Mouse (Mus musculus) limb, embryonic 15.5 days (tissue): Measurements from ENCODE around the gene Med12l. TPM values are rescaled to one million over a fixed set of nuclear protein-coding genes. Genes with fewer than 3 reads are reported as not detected.
"Not testable (repeated sequence)": the region's sequence is repeated elsewhere in the genome, so short reads cannot be mapped to it uniquely, and the experiment has no call there.

Experiments used
- ATAC-seq: fragments of 200-750 bp; cut with Nextera tagmentation; 2 replicates; pipeline ENCODE4 v1.8.0; 2017; ENCODE audit warnings: low read depth, moderate TSS enrichment; ENCODE audit not compliant: insufficient number of reproducible peaks, low FRiP score, low TSS enrichment
- H3K27ac ChIP-seq: fragments of 300-500 bp; sonication (generic); 2 replicates; pipeline ENCODE4 v1.5.1; 2015; ENCODE audit warnings: moderate library complexity, mild to moderate bottlenecking, inconsistent platforms
- H3K27me3 ChIP-seq: fragments of 300-500 bp; sonication (generic); 2 replicates; pipeline ENCODE4 v1.6.1; 2015; ENCODE audit warnings: inconsistent platforms
- H3K36me3 ChIP-seq: fragments of 300-500 bp; sonication (generic); 2 replicates; pipeline ENCODE4 v1.6.1; 2015; ENCODE audit warnings: inconsistent platforms
- H3K4me1 ChIP-seq: fragments of 300-500 bp; sonication (generic); 2 replicates; pipeline ENCODE4 v1.6.1; 2015; ENCODE audit warnings: inconsistent platforms
- H3K4me2 ChIP-seq: fragments of 300-500 bp; sonication (generic); 2 replicates; pipeline ENCODE4 v1.6.1; 2015; ENCODE audit warnings: mild to moderate bottlenecking, inconsistent platforms
- H3K4me3 ChIP-seq: fragments of 300-500 bp; sonication (generic); 2 replicates; pipeline ENCODE4 v1.5.1; 2015; ENCODE audit warnings: mild to moderate bottlenecking, inconsistent platforms
- H3K9ac ChIP-seq: fragments of 300-500 bp; sonication (generic); 2 replicates; pipeline ENCODE4 v1.6.1; 2015; ENCODE audit warnings: inconsistent platforms
- H3K9me3 ChIP-seq: fragments of 300-500 bp; sonication (generic); 2 replicates; pipeline ENCODE4 v1.6.1; 2016; ENCODE audit warnings: inconsistent platforms
- WGBS: fragments of 180-500 bp; shearing (Covaris S2); methylation state at CpG from one replicate; pipeline ENCODE4 v1.1.7; 2015; 5-methylcytosine and 5-hydroxymethylcytosine counted together
- polyA plus RNA-seq: library from polyadenylated mRNA; unstranded; fragments of >200 nt; fragmentation: Nextera tagmentation; extraction: Ambion mirVana; gene quantifications from 2 replicates; pipeline ENCODE4 v1.2.1, GENCODE M21; 2015

Med12l gene
- polyA plus RNA-seq, 1 experiment from 2014 or later, result 2.0 TPM

GRCm38 (mm10) chr3:59109834-59110233 lies 104.2 kb downstream of the Med12l start:
- H3K4me1 ChIP-seq, H3K36me3 ChIP-seq, H3K27ac ChIP-seq, H3K4me3 ChIP-seq, H3K9me3 ChIP-seq, ATAC-seq, H3K4me2 ChIP-seq, H3K27me3 ChIP-seq, H3K9ac ChIP-seq: not testable (repeated sequence)
- 94% methylated on average over 3 of the region's 3 CpGs for WGBS

GRCm38 (mm10) chr3:59111944-59112343 lies 106.3 kb downstream of the Med12l start:
- H3K4me1 ChIP-seq, result no peaks in the 10 kb centered on the region
- H3K4me2 ChIP-seq, result no peak overlapping the region
- ATAC-seq, result no peak
- 61% methylated on average over 3 of the region's 3 CpGs for WGBS
- no peaks in the 10 kb centered on the region for H3K9me3 ChIP-seq
- no peak overlapping the region for H3K9ac ChIP-seq
- no peaks in the 10 kb centered on the region for H3K36me3 ChIP-seq
- no peaks in the 10 kb centered on the region for H3K27me3 ChIP-seq
- H3K4me3 ChIP-seq, result no peak overlapping the region
- H3K27ac ChIP-seq, result no peak overlapping the region

- not testable (repeated sequence) for H3K27me3 ChIP-seq, H3K9me3 ChIP-seq, H3K9ac ChIP-seq, H3K4me1 ChIP-seq, H3K27ac ChIP-seq, ATAC-seq, H3K4me3 ChIP-seq, H3K4me2 ChIP-seq, H3K36me3 ChIP-seq
- WGBS, result 96% methylated on average over 4 of the region's 4 CpGs
These were observed 107.7 kb downstream of the Med12l start for GRCm38 (mm10) chr3:59113291-59113690.

GRCm38 (mm10) chr3:59113973-59114517 lies 108.4 kb downstream of the Med12l start:
- H3K36me3 ChIP-seq, result no peaks in the 10 kb centered on the region
- no peaks in the 10 kb centered on the region for H3K4me1 ChIP-seq
- no peak overlapping the region for H3K27ac ChIP-seq
- WGBS, result 79% methylated on average over 8 of the region's 8 CpGs
- no peak overlapping the region for H3K9ac ChIP-seq
- no peak overlapping the region for H3K4me3 ChIP-seq
- H3K4me2 ChIP-seq, result no peak overlapping the region
- no peaks in the 10 kb centered on the region for H3K27me3 ChIP-seq
- ATAC-seq, result no peak
- no peaks in the 10 kb centered on the region for H3K9me3 ChIP-seq

- WGBS, result 56% methylated on average over 7 of the region's 7 CpGs
- peaks cover 4% of the 10 kb centered on the region; the same call in 1 of the 2 replicates for H3K4me1 ChIP-seq
- no peak overlapping the region for H3K9ac ChIP-seq
- H3K27me3 ChIP-seq, result no peaks in the 10 kb centered on the region
- no peak overlapping the region for H3K4me3 ChIP-seq
- no peak for ATAC-seq
- no peak overlapping the region for H3K27ac ChIP-seq
- no peak overlapping the region for H3K4me2 ChIP-seq
- H3K9me3 ChIP-seq, result no peaks in the 10 kb centered on the region
- H3K36me3 ChIP-seq, result no peaks in the 10 kb centered on the region
These were observed 115.6 kb downstream of the Med12l start for GRCm38 (mm10) chr3:59121067-59121730.

- Histone ChIP-seq H3K36me3 (no peaks in the 10 kb centered on the region), H3K27me3 (no peaks in the 10 kb centered on the region), H3K27ac (no peak overlapping the region), H3K9me3 (no peaks in the 10 kb centered on the region), H3K4me2 (no peak overlapping the region), H3K4me1 (peaks cover 4% of the 10 kb centered on the region; the same call in 1 of the 2 replicates), H3K9ac (no peak overlapping the region), H3K4me3 (no peak overlapping the region)
- ATAC-seq, result no peak
- WGBS, result 71% methylated on average over 7 of the region's 7 CpGs
These were observed 116.3 kb downstream of the Med12l start for GRCm38 (mm10) chr3:59121780-59122449.

GRCm38 (mm10) chr3:59125022-59125421 lies 119.4 kb downstream of the Med12l start:
- Histone ChIP-seq H3K9ac (no peak overlapping the region), H3K27ac (no peak overlapping the region), H3K36me3 (no peaks in the 10 kb centered on the region), H3K4me1 (peaks cover 4% of the 10 kb centered on the region; the same call in 1 of the 2 replicates), H3K4me3 (no peak overlapping the region), H3K27me3 (no peaks in the 10 kb centered on the region), H3K9me3 (no peaks in the 10 kb centered on the region), H3K4me2 (no peak overlapping the region)
- WGBS, result 63% methylated on average over 5 of the region's 5 CpGs
- ATAC-seq, result no peak

- H3K4me3 ChIP-seq, result no peak overlapping the region
- peaks cover 3% of the 10 kb centered on the region; the same call in 1 of the 2 replicates for H3K4me1 ChIP-seq
- no peak for ATAC-seq
- no peaks in the 10 kb centered on the region for H3K9me3 ChIP-seq
- no peaks in the 10 kb centered on the region for H3K27me3 ChIP-seq
- no peak overlapping the region for H3K4me2 ChIP-seq
- H3K27ac ChIP-seq, result no peak overlapping the region
- H3K36me3 ChIP-seq, result no peaks in the 10 kb centered on the region
- 41% methylated on average over 7 of the region's 7 CpGs for WGBS
- H3K9ac ChIP-seq, result no peak overlapping the region
These were observed 120.3 kb downstream of the Med12l start for GRCm38 (mm10) chr3:59125783-59126555.

- WGBS, result 74% methylated on average over 20 of the region's 20 CpGs
- no peak overlapping the region for H3K27ac ChIP-seq
- H3K9me3 ChIP-seq, result no peaks in the 10 kb centered on the region
- no peaks in the 10 kb centered on the region for H3K27me3 ChIP-seq
- no peak overlapping the region for H3K4me3 ChIP-seq
- no peak for ATAC-seq
- H3K9ac ChIP-seq, result no peak overlapping the region
- no peak overlapping the region for H3K4me2 ChIP-seq
- H3K4me1 ChIP-seq, result no peaks in the 10 kb centered on the region
- H3K36me3 ChIP-seq, result no peaks in the 10 kb centered on the region
These were observed 123.1 kb downstream of the Med12l start for GRCm38 (mm10) chr3:59128681-59129080.

GRCm38 (mm10) chr3:59129547-59129946 lies 123.9 kb downstream of the Med12l start:
- H3K4me2 ChIP-seq, result no peak overlapping the region
- H3K36me3 ChIP-seq, result no peaks in the 10 kb centered on the region
- no peak overlapping the region for H3K4me3 ChIP-seq
- H3K9me3 ChIP-seq, result no peaks in the 10 kb centered on the region
- no peak overlapping the region for H3K9ac ChIP-seq
- H3K27ac ChIP-seq, result no peak overlapping the region
- ATAC-seq, result no peak
- H3K4me1 ChIP-seq, result no peaks in the 10 kb centered on the region
- H3K27me3 ChIP-seq, result no peaks in the 10 kb centered on the region
- 84% methylated on average over 3 of the region's 3 CpGs for WGBS

- no peak for ATAC-seq
- Histone ChIP-seq H3K27ac (no peak overlapping the region), H3K36me3 (no peaks in the 10 kb centered on the region), H3K4me2 (no peak overlapping the region), H3K4me1 (no peaks in the 10 kb centered on the region), H3K27me3 (no peaks in the 10 kb centered on the region), H3K9ac (no peak overlapping the region), H3K4me3 (no peak overlapping the region), H3K9me3 (no peaks in the 10 kb centered on the region)
- 52% methylated on average over 8 of the region's 8 CpGs for WGBS
These were observed 124.8 kb downstream of the Med12l start for GRCm38 (mm10) chr3:59130431-59130830.

GRCm38 (mm10) chr3:59131081-59131480 lies 125.5 kb downstream of the Med12l start:
- 59% methylated on average over 4 of the region's 4 CpGs for WGBS
- H3K27me3 ChIP-seq, result no peaks in the 10 kb centered on the region
- no peak overlapping the region for H3K9ac ChIP-seq
- no peaks in the 10 kb centered on the region for H3K4me1 ChIP-seq
- H3K9me3 ChIP-seq, result no peaks in the 10 kb centered on the region
- no peaks in the 10 kb centered on the region for H3K36me3 ChIP-seq
- no peak overlapping the region for H3K4me2 ChIP-seq
- no peak for ATAC-seq
- H3K27ac ChIP-seq, result no peak overlapping the region
- no peak overlapping the region for H3K4me3 ChIP-seq
